Mouse (Mus musculus): ENCODE measurements around the gene Dhx16.
A peak's percentile ranks its signal among the peaks of the same experiment; 100 is the strongest.
"Not testable (repeated sequence)": the region's sequence is repeated elsewhere in the genome, so short reads cannot be mapped to it uniquely, and the experiment has no call there.

Gene Dhx16

DNA sequence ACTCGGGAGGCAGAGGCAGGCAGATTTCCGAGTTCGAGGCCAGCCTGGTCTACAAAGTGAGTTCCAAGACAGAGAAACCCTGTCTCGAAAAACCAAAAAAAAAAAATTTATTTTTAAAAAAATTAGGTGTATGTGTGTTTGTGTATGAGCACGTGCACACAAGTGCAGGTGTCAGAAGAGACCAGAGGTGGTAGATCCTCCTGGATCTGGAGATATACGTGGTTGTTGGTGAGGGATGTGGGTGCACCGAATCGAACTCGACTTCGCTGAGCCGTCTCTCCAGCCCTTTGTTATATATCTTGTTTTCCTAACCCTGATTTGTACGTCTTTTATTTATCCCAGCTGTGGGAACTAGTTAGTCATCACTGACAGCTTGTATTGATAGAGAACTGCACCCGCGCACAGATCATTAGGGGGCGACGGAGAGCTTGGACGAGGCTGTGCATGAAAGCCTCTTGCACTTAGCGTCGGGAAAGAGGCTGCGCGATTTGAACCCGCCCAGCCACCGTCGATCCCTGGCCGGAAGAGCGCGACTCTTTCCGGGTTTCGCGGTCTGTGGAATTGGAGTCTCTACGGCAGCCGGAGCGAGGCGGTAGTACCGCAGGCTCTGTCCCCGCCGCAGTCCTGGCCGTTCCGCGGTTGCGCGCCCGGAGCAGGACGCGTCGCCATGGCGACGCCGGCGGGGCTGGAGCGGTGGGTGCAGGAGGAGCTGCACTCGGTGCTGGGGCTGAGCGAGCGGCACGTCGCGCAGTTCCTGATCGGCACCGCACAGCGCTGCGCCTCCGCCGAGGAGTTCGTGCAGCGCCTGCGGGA, at the start of gene Dhx16:
Gene Dhx16, plus strand, starts transcription at position 575 of the 813 bp plus-strand sequence.
- DNase-seq (ENCODE audit: extremely low spot score, low spot score) = peak; percentile 97

DNA sequence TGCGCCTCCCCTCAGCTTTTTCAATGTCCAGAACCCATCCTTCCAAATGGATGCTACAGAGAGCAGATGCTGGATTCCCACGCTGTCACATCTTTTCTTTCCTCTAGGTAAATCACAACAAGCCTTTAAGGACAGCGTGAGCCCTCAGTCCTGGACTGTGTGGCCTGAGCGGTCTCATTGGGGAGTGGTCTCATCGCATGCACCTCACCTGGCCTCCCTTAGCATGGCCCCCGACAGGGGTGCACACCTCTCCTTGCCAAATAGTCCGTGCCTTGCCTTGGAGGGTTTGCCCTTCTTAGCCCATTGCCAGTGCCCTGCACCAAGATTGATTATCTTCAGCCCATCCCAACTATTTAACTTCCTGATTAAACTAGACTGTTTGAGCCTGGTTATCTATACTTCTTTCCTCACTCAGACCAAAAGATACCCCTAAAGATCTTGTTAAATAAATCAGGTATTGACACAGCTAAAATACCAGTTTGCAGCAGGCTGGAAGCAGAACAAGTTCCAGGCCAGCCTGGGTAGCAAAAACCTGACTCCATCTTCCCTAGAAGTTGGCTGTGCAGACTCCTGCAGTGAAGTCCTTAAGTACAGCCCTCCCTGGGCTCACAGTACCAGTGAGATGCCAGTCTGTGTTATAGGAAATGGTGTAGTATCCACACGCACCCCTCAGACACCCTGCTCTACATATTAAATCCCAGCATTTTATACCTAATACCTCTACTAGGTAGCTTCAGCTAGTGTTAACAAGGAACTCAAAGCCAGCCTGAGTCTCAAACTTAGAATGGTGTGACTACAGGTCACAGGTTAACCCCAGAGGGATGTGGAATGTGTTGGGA, 47.0 kb upstream of the Dhx16 start:
- peak; percentile 31 for DNase-seq (ENCODE audit: extremely low spot score, low spot score)

DNA sequence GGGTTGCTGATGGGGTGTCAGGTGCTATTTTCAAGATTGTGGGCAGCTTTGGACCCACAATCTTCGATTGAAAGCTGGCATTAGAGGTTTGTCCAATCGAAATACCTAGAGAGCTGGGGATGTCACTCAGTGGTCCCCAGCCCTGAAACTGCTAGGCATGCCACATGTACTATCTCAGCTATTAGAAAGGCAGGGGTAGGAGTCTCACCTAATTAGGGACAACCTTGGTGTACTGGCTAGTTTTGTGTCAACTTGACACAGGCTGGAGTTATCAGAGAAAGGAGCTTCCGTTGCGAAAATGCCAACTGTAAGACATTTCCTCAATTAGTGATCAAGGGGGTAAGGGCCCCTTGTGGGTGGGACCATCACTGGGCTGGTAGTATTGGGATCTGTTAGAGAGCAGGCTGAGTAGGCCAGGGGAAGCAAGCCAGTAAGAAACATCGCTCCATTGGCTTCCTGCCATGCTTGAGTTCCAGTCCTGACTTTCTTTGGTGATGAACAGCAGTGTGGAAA, 46.3 kb upstream of the Dhx16 start:
- DNase-seq (ENCODE audit: extremely low spot score, low spot score) = peak; percentile 51

DNA sequence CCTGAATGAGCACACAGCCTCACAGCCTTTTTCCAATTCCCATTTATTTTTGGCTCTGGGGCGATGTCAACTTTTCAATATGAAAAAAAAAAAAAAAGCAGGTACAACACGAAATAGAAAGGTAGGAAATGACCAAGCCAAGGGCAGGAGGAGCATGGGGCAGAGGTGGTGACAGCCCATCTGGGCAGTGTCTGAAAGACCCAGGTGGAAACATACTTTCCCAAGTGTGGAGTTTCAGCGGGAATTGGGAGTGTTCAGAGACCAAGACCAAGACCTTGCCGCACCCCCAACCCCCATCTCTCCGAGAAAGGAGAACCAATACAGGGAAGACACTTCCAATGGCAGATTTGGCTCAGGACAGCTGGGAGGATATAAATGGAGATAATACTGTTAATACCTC, 45.7 kb upstream of the Dhx16 start:
- DNase-seq (ENCODE audit: extremely low spot score, low spot score) = no peak

DNA sequence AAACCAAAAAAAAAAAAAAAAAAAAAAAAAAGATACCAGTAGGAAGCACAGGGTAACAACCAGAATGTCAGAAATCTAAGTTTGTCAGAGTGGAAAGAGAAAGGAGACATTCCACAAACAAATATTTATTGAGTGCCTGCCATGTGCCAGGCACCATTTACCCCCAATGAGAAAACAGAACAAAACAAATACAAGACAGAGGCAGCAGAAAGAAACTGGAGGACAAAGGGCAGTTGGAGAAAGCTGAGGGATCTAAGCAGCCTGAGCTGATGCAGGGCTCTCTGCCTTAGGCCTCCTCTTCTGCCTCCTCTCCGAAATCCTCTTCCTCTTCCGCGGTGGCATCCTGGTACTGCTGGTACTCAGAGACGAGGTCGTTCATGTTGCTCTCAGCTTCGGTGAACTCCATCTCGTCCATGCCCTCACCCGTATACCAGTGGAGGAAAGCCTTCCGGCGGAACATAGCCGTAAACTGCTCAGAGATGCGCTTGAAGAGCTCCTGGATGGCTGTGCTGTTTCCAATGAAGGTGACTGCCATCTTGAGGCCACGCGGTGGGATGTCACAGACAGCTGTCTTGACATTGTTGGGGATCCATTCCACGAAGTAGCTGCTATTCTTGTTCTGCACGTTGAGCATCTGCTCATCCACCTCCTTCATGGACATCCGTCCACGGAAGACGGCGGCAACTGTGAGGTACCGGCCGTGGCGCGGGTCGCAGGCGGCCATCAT, 44.8 kb upstream of the Dhx16 start:
- DNase-seq (ENCODE audit: extremely low spot score, low spot score) = no peak

DNA sequence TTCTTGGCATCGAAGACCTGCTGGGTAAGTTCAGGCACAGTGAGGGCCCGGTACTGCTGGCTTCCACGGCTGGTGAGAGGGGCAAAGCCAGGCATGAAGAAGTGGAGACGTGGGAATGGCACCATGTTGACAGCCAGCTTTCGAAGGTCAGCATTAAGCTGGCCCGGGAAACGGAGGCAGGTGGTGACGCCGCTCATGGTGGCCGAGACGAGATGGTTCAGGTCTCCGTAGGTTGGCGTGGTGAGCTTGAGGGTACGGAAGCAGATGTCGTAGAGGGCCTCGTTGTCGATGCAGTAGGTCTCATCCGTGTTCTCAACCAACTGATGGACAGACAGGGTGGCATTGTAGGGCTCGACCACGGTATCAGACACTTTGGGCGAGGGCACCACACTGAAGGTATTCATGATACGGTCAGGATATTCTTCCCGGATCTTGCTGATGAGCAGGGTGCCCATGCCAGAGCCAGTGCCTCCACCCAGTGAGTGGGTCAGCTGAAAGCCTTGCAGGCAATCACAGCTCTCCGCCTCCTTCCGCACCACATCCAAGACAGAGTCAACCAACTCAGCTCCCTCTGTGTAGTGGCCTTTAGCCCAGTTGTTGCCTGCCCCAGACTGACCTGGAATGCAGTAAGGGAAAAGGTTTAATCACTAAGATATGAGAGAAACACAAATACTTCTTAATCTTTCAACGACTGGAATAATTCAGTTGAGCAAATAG, 44.0 kb upstream of the Dhx16 start:
- DNase-seq (ENCODE audit: extremely low spot score, low spot score) = no peak

DNA sequence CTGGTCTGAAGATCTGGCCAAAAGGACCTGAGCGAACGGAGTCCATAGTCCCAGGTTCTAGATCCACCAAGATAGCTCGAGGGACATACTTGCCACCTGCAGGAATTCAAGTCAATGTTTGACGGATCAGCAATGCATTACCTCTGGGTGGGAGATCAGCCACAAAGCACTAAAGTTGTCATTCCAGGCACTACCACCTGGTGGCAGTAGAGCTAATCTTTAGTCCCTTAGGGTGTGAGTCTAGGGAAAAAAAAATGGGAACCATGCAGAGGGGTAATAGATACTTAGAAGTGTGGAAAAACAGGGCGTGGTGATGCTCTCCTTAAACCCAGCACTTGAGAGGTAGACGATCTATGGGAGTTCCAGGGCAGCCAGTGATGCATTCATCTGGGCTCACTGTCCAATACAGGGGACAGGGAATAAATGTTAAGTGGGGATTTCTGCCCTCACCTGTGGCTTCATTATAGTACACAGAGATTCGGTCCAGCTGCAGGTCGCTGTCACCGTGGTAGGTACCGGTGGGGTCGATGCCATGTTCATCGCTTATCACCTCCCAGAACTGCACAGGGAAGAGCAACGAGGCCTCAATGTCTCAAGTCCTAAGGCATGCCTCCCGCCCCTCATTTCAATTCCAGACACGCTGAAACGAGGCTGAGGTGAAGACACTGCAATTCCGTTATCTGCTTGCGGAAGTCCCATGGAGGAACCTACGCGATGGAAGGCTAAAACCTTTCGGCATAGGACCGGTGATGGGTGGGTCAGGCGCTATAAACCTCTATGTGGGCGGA, 43.2 kb upstream of the Dhx16 start:
- peak; percentile 65 for DNase-seq (ENCODE audit: extremely low spot score, low spot score)

DNA sequence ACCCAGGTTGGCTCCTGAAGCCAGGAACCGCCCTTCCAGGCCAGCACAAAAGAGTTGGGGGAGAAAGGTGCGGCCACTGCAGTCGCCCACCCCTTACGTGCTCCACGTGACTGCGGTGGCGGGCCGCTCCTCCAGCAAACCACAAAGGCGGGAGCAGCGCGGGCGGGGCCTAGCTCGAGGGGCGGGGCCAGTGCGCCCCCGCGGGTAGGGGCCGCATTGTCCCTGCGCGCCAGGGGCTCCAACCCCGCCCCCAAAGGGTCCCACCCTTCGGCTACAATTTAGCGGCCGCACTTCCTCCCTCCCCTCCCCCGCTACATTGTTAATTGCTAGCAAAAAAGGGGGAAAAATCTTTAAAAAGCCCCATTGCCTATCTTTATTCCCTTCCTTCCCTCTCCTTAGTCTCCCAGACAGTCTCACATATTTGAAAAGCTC, 42.6 kb upstream of the Dhx16 start:
- DNase-seq (ENCODE audit: extremely low spot score, low spot score) = peak; percentile 93

DNA sequence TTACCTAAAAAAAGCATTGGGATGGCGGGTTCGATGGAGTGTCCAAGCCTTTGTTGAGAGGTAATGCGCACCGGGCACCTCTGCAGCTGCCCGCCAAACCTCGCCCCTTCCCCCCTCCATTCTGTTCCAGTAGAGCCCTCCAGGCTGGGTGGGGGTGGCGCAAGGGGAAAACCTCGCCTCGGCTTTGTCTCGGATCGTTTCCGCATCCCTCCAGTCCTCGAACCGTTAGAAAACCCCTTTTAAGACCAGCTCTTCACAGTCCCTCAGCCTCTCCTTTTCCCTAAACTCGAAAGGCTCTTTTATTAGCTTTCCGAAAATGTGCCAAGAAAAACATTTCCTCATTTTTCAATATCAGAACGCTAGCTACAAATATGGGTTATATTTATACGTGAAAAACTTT, 42.1 kb upstream of the Dhx16 start:
- peak; percentile 72 for DNase-seq (ENCODE audit: extremely low spot score, low spot score)

DNA sequence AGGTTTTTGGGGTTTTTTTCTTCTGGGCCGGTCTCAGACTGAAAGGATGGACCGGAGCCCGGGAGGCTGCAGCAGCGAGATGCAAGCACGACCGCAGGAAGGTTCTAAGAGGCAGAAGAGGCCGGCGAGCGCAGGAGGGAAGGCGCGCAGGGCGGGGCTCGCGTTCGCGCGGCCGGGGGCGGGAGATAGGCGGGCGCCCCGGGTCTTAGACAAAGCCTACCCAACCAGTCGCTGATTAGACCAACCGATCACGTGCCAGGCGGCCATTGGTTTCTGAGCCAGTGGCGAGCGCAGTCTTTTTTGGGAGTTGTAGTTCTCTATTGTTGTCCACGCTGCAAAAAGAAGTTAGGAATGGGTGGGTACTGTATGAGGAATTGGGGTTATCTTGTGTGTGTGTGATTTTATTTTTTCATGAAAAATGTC, 41.5 kb upstream of the Dhx16 start, which contains the start of gene Tubb5:
Gene Tubb5, minus strand, starts transcription at position 185 of the 423 bp plus-strand sequence.
- DNase-seq (ENCODE audit: extremely low spot score, low spot score) = peak; percentile 92

DNA sequence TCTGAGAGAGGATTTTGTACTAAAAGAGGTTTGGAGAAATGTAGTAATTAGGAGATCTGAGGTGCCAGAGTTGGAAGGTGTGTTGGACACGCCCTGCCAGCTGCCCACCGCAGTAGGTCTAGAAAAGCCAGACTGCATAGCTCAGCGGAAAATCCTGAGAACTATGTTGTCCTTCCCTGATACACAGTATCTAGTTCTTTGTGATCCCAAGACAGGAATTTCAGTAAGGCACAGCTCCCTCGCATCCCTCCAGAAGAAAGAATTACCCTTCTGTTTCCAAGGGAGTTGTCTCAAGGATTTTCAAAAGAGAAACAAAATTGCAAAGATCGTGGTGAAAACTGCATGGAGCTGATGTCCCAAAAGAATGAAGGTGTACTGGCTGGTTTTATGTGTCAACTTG, 41.0 kb upstream of the Dhx16 start:
- peak; percentile 52 for DNase-seq (ENCODE audit: extremely low spot score, low spot score)

DNA sequence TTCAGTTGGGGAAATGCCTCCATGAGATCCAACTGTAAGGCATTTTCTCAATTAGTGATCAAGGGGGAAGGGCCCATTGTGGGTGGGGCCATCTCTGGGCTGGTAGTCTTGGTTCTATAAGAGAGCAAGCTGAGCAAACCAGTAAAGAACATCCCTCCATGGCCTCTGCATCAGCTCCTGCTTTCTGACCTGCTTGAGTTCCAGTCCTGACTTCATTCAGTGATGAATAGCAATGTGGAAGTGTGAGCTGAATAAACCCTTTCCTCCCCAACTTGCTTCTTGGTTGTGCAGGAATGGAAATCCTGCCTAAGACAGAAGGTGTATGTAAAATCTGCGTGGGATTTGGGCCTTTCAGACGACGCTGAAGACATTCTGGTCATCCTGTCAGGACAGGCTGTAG, 40.6 kb upstream of the Dhx16 start:
- not testable (repeated sequence) for DNase-seq (ENCODE audit: extremely low spot score, low spot score)

DNA sequence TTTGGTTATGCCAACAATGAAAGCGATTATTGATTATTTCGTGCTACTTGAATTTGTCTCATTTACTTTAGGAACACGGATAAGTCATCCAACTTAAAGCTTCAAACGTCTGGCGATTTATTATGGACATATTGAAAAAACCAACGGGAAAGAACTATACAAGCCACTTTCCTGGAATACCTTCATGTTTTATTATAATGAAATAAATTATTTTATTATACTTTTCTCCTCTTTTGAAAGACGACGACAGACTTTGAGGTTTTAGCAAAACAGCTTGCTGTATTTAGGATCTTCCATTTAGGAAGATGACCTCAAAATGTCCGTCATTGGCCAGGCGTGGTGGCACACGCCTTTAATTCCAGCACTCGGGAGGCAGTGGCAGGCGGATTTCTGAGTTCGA, 39.1 kb upstream of the Dhx16 start:
- no peak for DNase-seq (ENCODE audit: extremely low spot score, low spot score)

DNA sequence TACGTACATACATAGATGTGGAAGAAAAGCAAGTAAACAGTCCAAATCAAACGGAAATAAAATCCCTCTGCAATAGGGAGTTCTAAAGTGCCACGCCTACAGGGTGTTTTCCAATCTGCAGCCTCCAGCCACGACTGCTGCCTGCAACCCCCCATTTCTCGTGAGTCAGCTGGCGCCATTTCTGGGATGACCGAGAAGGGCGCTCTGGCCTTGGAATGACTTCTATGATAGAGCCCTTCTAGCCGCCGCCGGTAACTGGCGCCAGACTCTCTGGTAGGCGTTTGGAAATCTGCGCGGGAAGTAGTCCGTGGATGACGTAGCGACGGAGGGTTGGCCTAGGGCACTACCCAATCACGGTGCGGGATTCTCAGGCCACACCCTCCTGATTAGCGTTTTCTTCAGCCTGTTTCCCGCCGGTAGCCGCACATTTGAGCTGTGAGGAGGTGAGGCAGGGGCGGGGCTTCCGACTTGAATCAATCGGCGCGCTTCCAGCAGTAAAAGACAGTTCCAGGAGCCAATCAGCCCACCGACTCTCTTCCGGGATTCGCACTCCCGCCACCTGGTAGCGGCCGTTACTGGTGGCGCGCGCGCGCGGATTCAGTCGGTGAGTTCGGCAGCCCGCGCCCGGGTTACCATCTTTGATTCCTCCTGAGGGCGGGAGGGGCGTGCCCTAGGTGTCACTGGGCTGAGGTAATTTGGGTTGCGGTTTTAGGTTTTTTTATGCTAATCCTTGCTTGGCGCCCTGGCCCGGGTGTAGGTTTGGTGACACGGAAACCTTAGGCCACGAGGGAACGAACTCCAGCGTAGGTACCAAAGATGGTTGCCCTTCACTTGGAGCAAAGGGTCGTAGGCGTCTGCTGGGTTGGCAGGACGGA, 38.3 kb upstream of the Dhx16 start, which contains the start of gene Mdc1:
Gene Mdc1, plus strand, starts transcription at position 440 of the 875 bp plus-strand sequence.
- peak; percentile 98 for DNase-seq (ENCODE audit: extremely low spot score, low spot score)

DNA sequence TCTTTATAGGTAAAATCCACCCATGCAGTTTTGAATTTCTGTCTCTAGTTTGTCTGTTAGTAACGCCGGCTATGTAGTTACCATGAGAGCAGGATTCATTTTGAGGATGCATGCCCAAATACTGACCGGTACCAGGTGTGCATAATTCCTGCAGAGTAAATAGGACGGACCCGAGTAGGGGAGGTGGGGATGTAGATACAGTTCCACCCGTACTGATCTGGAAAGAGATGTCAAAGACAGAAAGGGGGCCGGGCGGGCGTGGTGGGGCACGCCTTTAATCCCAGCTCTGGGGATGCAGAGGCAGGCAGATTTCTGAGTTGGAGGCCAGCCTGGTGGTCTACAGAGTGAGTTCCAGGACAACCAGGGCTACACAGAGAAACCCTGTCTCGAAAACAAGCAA, 37.6 kb upstream of the Dhx16 start:
- peak; percentile 25 for DNase-seq (ENCODE audit: extremely low spot score, low spot score)

DNA sequence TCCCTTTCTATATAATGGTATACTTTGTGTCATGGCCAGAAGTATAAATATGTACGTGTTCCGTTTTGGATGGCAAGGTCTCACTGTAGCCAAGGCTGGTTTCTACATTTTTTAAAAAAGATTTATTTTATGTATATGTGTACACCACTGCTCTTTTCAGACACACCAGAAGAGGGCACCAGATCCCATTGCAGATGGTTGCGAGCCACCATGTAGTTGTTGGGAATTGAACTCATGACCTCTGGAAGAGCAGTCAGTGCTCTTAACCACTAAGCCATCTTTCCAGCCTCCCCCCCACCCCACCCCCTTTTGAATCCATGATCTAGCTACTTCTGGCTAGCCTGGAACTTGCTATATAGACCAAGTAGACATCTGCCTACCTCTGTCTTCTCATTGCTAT, 36.1 kb upstream of the Dhx16 start:
- DNase-seq (ENCODE audit: extremely low spot score, low spot score) = no peak

DNA sequence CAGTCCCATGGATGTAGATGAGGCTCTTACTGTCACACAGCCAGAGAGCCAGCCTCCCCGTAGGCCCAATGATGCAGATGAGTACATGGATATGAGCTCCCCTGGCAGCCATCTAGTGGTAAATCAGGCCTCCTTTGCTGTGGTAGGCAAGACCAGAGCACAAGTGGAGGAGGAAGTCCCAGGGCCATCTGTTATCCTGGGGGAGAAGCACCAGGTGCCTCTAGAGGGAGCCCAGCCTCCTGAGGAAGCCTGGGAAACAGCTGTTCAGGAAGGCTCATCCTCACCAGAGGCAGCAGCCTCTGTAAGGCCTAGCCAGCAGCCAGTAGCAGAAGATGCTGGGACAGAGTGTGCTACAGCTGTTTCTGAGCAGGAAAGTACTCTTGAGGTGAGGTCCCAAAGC, 31.5 kb upstream of the Dhx16 start:
- no peak for DNase-seq (ENCODE audit: extremely low spot score, low spot score)

DNA sequence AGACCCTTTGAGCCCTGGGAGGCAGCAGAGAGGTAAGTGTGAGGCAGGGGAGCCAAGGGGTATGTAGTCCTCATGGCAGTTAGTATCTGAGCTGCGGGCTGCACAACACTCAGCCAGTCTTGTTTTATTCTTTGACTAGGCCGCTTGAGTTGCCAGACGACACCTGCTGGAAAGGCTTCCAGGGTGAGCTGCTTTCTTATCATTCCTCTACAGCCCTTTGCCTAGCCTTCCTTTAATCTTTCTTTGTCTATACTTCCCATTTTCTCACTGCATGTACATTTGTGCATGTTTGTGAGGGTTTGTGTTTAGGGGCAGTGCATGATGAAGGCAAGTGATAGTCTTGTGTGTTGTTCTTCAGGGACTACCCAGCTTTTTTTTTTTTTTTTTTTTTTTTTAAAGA, 28.6 kb upstream of the Dhx16 start:
- DNase-seq (ENCODE audit: extremely low spot score, low spot score) = no peak

DNA sequence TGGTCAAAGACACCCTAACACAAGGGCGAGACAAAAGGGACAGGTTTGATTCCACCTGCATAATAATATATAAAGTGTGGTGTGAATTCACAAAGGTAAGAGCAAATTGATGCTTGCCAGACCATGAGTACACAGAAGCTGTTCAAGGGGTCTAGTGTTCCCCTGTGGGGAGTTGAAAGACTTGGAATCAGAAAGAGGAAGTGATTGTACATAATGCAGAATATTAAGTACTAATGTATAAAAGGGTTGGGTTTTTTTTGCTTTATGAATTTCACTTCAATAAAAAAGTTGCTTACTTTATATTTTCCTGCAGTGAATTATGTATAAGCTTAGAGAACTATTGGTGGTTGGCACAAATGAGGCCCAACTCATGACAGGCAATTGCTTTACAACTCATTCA, 20.2 kb upstream of the Dhx16 start:
- DNase-seq (ENCODE audit: extremely low spot score, low spot score) = no peak
